Mouse (Mus musculus): ENCODE measurements around the gene Sapcd2.

Gene Sapcd2

DNA sequence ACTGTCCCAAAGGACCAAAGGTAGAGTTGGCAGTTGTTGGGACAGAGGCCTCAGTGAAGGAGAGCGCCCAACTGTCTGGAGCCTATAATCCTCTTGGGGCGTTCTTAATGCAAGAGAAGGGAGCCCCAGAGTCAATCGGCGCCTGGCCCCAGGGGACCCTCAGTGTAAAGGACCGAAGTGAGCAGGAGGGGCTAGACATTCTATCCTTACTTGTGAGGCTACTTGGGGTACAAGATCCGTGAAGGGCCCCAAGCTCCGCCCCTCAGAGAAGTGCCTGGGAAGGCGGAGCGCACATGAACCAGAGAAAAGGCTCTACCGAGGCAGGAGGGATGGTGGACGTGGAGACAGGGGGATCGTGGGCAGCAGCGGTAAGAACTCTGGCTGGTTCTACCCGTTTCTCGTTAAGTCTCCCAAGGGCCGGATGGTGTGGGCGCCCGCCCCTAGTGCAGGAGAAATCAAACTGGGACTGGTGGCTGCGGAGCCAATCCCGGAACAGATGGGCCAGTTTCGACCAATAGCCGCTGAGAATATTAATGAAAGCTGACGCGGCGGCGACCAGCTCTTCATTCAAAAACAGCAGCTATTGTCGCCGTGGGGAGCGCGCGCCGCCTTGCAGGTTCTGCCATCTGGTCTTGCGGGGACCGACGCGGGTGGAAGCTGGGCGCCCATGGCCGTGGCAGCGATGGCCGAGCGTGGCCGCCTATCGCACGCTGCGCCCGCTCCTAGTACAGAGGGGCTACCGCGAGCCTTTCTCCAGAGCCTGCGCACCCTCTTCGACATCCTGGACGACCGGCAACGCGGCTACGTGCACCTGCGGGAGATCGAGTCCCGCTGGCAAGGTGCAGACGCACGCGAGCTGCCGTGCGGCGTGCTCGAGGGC is at the start of gene Sapcd2:
Sapcd2 (plus strand) TSS at position 558 of the 880 bp plus-strand sequence.
- peak; percentile 89 for DNase-seq

DNA sequence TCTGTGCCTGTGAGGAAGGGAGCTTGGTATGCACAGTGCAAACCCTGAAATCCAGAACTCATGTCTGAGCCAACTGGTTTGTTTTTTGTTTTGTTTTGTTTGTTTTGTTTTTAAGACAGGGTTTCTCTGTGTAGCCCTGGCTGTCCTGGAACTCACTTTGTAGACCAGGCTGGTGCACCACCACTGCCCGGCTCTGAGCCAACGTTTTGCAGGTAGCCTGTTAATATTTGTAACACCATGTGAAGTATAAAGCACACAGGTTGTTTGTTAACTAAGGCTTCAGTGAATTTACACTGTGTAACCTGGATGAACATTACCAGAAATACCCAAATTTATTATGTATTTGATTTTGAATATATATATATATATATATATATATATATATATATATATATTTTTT is 46.1 kb upstream of the Sapcd2 start:
- DNase-seq, result no peak

DNA sequence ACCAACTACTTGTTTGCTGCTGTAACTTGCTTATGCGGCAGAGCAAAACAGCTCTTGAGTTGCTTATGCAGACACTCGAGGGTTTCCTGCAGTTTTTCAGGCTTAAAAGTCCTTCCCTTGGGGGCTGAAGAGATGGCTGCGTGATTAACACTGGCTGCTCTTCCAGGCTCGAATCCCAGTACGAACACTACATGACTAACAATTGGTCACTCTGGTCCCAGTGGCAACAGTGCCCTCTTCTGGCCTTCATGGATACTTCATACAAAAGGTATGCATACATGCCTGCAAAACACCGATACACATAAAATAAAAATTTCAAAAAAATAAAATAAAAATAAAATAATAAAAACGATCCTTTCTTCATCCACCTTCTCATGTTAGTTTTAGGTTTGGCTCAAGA is 43.7 kb upstream of the Sapcd2 start:
- DNase-seq, result peak in 1 of 2 experiments; percentile 26

DNA sequence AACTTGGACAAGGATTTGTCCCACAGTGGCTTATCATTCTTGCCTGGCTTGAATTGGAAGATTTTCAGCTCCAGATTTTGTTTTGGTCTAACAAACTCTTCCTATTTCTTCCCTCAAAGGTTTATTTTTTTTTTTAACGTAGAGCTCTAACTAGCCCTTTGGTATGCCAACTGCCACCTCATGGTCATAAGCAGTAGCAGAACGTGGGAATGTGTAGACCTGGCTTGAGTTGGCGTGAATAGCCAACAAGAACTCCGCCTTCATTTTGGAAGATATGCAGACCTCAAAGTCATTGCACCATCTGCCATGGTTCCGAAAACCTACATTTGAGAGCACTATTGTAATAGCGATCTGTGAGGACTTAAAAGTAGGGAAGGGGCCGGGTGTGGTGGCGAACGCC is 40.7 kb upstream of the Sapcd2 start:
- no peak for DNase-seq

DNA sequence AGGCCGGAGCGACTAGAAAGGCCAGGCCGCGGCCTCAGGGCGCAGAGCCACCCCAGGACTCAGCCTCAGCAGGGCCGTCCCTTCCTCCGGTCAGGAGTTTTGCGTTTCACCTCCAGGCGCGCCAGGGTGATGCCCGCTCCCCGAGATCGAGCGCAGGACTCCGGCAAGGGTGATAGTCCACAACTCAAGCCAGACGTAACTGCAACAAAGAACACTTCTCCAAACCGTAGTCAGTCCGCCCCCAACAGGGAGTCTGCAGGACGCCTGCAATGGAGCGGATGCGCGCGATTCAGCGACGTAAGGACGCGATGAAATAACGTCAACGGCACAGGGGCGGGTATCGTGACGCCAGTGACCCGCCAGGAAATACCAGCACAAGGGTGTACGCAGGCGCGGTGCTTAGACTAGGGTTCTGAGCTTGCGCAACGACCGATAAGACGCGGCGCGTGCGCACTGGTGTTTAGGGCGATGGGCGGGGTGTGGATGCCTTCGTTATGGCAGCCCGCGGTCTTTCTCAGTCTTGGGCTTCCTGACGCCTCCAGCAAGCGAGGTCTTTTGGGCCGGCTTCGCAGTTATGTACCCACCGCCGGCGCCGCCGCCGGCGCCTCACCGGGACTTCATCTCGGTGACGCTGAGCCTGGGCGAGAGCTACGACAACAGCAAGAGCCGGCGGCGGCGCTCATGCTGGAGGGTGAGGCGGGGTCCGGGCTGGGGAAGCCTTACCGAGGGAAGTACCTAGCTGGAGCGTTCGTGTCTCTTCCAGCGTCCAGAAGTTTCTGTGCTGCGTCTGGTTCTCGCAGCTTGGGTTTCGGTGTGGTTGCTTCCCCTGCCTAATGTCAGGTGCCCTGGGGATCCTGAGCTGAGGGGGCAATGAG is 39.6 kb upstream of the Sapcd2 start, which contains the start of gene Man1b1:
Man1b1 (plus strand) TSS at position 53 of the 875 bp plus-strand sequence.
- DNase-seq, result peak; percentile 99

DNA sequence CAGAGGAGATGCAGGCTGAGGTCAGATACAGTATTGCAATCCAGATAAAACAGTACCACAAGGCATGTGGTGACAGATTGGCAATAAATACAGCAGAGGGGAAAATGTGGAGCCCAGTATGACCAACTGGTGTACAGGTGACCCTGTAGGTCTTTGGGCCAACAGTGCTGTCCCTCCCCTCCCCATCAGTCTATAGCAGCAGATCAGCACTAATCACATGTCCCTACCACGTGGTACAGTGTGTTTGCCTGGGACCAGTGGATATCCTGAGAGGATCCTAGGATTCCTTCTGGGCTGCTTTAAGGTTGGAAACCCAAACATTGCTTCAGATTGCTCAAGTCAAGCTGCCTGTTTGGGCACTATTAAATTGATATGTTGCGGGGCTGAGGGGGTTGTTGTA is 38.6 kb upstream of the Sapcd2 start:
- no peak for DNase-seq

DNA sequence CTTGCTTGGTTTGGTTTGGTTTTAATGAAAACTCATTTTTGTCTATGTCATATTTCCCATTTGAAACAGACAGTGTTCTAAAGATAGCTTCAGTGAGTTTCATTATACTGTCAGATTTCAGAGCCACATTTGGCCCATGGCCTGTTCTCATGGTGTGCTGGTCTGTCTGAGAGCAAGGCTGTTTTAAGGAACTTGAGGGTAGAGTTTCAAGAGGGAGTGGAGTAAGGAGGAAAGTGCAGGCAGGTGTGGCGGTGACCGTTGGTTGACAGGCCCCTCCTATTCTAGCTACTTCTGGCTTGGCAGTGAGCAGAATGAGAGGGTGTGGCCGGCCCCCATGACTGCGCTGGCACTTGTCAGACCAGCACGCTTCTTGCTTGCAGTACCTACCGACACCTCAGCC is 33.8 kb upstream of the Sapcd2 start:
- peak; percentile 43 to 55 for DNase-seq

DNA sequence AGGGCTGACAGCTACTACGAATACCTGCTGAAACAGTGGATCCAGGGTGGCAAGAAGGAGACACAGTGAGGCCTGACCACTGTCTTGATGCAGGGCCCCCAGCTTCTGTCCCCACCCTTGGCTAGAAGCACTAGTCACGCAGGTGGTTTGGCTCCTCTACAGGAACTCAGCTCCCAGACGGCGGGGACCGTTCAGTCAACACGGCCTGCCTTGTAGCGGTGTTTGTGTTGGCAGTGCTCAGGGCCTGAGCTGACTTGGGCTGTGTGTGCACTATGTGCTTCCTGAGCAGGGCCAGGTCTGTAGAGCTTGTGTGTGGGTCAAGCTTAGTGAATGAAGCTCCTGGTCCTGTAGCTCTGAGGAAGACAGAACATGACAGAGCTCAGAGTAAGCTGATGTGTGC is 24.0 kb upstream of the Sapcd2 start:
- peak; percentile 41 to 51 for DNase-seq

DNA sequence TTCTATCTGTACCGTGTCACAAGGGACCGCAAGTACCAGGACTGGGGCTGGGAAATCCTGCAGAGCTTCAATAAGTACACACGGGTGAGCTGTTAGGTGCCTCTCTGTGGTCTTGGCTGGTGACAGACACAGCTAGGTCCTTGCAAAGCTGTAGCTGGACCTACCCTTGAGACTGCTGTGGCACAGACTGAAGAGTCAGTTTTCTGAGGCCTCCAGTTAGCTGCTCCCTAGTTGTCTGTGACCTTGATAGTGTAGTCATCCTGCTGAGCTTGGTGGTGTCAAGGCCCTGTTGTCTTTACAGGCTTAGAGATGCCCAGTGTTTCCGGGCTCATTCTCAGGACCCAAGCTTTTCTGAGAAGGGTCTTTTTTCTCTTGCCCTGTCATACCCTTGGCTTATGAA is 22.6 kb upstream of the Sapcd2 start:
- no peak for DNase-seq

DNA sequence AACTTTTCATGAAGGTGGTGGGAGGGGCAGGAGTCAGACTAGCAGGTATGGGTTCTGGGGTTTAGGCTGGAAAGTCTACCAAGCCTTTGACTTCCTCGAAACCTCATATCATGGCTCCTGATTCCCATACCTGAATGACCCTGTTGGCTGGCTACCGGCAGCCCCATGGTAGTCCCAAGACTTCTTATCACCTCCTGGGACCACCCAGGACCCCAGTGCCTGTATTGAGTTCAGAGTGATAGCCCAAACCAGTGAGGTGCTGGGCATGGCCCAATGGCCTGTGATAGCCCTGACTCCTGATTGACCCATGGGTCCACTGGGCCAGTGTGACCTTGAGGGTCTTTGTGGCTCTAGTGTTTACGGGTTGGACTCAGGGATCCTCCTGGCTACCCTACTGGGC is 21.4 kb upstream of the Sapcd2 start:
- DNase-seq, result no peak

DNA sequence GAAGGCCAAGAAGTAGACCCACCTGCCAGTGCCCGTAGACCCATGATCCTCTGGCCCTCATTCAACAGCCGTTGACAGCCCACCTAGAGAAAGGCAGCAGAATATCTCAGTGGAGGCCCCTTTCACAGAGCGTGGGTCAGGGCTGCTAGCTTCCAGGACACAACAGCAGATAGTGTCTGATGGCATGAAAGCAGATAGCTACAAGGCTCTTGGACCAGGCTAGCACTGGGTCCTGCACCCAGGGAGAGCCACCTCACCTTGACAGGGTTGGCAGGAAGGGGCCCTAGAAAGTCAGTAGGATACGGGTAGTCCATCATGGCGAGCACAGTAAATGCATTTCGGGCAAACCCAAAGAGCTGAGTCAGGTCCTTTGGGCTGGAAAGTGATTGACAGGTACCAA is 17.9 kb upstream of the Sapcd2 start:
- DNase-seq, result no peak

DNA sequence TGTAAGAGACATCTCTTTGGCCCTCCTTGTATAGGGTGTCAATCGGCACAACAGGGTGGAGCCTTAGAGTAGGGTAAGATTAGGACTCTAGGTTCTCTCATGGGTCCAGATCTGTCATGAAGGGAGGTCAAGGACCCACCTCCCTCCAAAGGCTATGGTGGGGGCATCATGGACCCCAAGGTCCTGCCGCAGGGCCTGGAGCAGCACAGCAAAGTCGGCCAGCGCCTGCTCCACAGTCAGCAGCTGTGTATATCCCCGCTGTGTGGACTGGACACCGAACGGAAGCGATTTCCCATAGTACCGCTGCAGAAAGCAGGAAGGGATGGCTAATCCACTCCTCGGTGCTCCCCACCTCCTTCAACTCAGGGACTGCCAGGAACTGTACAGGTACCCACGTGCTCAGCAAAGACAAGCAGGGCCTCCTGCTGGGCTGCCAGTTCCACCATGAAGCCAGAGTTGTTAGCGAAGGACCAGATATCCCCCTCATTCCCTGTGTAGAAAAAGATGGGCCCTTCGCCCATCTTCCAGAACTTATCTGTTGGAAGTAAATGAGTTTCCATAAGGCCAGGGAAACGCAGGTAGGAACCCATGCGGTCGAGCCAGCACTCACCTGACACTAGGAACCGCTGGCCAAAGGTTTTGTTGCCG is 16.6 kb upstream of the Sapcd2 start:
- DNase-seq, result no peak

DNA sequence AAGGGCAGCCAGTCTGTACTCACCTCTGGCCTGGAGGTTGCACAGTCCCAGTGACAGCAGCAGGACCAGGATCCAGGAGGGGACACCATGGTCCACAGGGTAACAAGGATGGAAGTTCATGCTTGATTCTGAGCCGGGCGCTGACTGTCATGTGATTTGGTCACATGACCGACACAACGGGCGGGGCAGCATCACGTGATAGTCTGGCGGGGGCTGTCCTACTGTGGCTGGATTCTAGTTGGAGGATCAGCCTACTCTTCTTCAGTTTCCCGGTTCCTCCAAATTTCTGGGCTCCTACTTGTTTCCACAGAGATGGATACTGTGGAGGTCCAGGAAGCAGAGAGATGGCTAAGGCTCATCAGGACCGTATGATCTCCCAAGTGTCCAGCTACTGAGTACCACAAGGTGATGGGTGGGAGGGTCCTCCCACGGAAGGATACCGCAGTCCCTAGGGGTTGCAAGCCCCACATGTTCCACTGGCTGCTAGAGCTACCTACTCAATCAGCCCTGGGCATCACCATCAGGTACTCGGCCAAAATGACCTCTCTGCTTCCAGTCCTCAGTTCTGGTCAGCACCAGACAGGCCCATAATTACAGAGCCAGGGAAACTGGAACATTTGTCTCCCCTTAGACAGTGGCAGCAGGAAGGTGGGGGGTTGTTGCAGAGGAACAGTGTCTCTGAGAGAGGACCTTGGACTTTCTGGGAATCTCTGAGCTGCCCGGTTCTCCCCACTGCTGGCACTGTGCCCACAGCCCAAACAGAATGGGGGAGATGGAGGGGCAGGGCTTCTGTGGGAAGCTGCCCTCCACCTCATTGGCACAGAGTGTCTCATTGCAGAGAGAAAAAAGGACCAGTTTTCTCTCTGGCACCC is 15.7 kb upstream of the Sapcd2 start, which contains the start of gene Dpp7:
Dpp7 (minus strand) TSS at position 152 of the 872 bp plus-strand sequence.
- DNase-seq, result peak; percentile 83 to 86

DNA sequence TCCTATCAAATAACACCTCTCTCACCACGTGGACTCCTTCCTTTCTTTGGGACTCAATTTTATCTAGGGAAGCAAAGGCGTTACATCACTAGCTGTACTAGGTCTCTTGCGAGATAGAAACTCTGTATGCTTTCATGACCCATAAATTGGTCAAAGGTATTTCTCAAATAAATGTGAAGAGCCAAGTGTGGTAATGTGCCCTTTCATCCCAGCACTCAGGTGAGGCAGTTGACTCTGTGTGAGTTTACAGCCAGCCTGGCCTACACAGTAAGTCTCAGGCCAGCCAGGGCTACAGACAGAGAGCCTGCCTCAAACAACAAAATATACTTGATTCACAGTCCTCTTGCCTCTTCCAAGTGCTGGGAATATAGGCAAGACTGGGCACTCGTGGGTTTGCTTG is 12.3 kb upstream of the Sapcd2 start:
- DNase-seq, result no peak

DNA sequence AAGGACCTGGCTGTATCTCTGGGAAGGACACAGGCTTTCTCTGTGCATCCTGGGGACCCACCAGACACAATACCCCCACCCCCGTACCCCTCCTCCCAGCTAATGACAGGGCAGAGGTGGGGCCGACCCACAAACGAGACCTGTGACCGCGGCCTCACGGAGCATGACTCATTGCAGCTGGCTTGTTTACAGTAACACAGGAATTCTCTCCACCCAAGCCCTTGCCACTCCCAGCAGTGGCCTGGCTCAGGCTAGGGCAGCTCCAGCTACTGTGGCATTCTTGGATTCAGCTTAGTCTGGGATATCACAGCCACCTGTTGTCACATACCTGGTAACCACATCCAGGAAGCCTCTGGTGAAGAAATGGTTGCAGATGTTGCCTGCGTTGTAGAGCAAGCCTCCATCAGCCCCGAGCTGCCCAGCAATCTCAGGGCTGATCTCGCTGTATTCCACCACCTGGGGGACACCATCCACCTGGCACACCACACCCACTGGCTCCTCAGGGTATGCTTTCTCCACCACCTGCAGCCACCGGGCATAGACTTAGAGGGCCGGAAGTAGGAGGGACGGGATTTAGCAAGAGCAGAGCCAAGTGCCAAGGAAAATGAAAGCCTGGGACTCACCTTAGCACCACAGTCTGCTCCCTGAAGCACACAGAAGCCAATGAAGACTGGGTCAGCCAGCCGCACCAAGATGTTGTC is 8.5 kb upstream of the Sapcd2 start:
- DNase-seq, result peak; percentile 69 to 76

DNA sequence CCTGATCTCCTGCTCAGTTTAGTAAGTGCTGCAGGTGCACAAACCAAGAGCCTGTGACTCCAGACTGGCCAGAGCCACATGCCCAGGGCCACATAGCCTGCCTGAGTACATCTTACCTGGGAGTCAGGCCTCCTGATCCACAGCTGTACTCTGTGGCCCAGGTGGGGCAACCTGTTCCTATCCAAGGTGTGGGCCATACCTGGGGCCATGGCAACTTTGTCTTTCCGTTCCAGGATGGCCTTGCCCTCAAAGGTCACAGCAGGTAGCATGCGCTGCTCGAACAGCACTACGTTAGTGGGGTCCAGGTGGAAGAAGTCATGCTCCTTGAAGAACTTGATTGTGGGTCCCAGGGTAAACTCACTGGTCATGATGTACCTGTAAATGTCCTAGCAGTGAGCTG is 7.8 kb upstream of the Sapcd2 start:
- no peak for DNase-seq

DNA sequence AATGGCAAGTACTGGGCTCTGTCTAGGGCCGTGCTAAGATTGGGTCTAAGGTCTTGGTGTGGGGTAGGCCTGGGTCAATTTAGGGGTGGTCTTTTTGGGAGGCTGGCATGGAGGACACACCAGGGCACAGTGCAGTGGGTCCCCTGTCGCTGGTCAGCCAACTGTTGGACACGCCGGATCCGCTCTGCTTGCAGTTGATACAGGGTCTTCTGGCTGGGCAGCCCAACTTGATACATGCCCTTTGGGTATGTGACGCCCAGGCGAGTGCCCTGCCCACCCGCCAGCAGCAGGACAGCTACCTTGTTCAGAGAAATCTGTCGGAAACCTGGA is 7.4 kb upstream of the Sapcd2 start:
- no peak for DNase-seq

DNA sequence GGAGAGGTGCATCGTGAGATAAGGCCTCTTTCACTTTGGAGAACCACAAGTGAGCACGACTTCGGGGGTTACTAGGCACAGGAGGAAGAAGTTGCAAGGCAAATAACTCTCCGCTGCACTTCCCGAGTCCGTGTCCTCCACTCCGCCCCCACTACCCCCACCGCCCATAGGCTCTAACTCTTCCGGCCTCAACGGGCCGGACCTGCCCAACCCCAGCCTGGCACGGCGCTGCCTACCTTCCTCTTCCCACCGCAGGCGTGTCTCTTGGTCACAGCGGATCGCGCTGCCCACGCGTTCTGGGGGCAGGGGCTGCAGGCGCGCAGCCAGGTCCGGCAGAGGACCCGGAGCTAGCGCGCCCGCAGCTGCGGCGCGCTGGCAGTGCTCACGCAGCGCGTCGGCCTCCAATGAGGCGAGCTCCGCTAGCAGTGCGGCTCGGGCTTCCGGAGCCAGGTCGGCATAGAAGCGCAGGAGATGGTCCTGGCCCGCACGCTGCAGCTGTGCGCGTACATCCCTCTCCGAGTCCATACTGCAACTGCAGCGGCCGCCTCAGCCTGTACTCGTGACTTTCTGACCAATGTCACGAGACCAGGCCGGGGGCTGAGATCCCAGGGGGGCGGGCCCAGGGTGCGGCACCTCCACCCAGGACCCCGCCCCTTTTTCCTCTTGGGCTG is 6.9 kb upstream of the Sapcd2 start, which contains the start of gene Uap1l1:
Uap1l1 (minus strand) TSS at position 592 of the 671 bp plus-strand sequence.
- peak; percentile 88 to 90 for DNase-seq

DNA sequence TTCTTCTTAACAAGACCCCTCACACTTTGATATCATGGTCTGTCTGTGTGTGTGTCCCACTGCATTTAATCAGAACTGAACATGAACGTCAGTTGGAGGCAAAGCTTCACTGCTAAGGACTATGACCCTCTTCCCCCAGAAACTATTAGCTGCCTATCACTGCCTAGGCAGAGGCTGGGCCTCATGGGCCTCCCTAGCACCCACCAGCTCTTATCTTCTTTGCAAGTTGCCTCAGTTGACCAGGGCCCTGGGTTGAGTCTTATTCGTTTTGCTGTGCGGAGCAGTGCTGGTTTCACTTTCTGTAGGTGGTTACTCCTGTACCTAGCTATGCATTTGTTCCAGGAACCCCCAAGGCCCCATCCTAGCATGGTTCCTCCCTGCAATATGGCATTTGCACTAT is 2.1 kb upstream of the Sapcd2 start:
- DNase-seq, result no peak

DNA sequence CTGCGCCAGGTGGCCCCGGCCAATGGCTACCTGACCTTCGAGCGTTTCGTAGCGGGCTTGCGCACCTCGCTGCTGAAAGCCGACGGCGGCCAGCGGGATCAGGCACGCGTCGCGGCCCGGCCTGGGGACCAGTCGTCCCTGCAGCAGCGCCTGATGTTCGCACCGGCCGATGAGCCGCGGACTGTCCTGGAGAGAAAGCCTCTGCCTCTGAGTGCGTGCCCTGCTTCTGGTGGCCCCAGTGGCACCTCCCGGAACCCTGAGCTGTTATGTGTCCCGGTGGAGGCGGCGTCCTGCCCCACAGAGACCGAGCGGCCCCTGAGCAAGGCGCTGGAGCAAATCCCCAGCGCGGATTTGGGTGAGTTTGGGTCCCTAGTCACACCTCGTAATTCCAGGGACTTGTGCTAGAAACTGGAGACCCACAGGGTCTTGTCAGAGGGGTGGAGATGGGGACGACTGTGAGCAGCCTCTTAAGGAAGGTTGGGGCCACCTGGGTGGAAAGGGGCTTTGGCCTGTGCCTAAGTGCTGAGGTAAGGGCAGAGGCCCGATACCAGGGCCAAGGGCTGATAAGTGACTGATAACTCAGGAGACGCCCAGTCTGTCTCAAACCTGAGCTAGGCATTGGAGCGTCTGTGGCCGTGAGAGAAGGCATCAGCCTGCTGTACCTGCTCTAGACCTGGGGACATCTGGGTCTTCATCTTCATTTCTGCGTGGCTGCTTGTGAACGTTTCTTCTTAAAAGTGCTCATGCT is 697 bp downstream of the Sapcd2 start:
- no peak for DNase-seq

Measured in lung, adult 18-20 months (tissue).